Mouse (Mus musculus) embryonic facial prominence, embryonic 13.5 days (tissue): ENCODE measurements at regions not wholly inside any gene's neighbourhood (a gene's known extent, or its start where the extent isn't known, plus 50 kb on each side); places are given as distances from the start of the nearest gene placed in this dataset.
A peak's percentile ranks its signal among the peaks of the same experiment; 100 is the strongest.

ENCODE experiments used
- ATAC-seq: fragments of 200-750 bp; cut with Nextera tagmentation; 2 replicates; pipeline ENCODE4 v1.8.0; 2017; ENCODE audit warnings: low read depth; ENCODE audit not compliant: insufficient number of reproducible peaks, insufficient read depth, low FRiP score, low TSS enrichment
- H3K27ac ChIP-seq: fragments of 300-500 bp; sonication (generic); 2 replicates; pipeline ENCODE4 v1.5.1; 2015; ENCODE audit warnings: moderate library complexity, mild to moderate bottlenecking, inconsistent platforms
- H3K27me3 ChIP-seq: fragments of 300-500 bp; sonication (generic); 2 replicates; pipeline ENCODE4 v1.6.1; 2015; ENCODE audit warnings: mild to moderate bottlenecking, inconsistent platforms
- H3K36me3 ChIP-seq: fragments of 300-500 bp; sonication (generic); 2 replicates; pipeline ENCODE4 v1.6.1; 2015; ENCODE audit warnings: mild to moderate bottlenecking, inconsistent platforms
- H3K4me1 ChIP-seq: fragments of 300-500 bp; sonication (generic); 2 replicates; pipeline ENCODE4 v1.6.1; 2015; ENCODE audit warnings: inconsistent platforms
- H3K4me2 ChIP-seq: fragments of 300-500 bp; sonication (generic); 2 replicates; pipeline ENCODE4 v1.6.1; 2015; ENCODE audit warnings: moderate library complexity, mild to moderate bottlenecking, inconsistent platforms
- H3K4me3 ChIP-seq: fragments of 300-500 bp; sonication (generic); 2 replicates; pipeline ENCODE4 v1.5.1; 2015; ENCODE audit warnings: mild to moderate bottlenecking, inconsistent platforms
- H3K9ac ChIP-seq: fragments of 300-500 bp; sonication (generic); 2 replicates; pipeline ENCODE4 v1.6.1; 2015; ENCODE audit warnings: mild to moderate bottlenecking, inconsistent platforms
- H3K9me3 ChIP-seq: fragments of 300-500 bp; sonication (generic); 2 replicates; pipeline ENCODE4 v1.6.1; 2016; ENCODE audit warnings: inconsistent platforms
- WGBS: fragments of 180-500 bp; shearing (Covaris S2); methylation state at CpG from one replicate; pipeline ENCODE4 v1.1.7; 2015; ENCODE audit warnings: mixed read lengths; 5-methylcytosine and 5-hydroxymethylcytosine counted together

DNA sequence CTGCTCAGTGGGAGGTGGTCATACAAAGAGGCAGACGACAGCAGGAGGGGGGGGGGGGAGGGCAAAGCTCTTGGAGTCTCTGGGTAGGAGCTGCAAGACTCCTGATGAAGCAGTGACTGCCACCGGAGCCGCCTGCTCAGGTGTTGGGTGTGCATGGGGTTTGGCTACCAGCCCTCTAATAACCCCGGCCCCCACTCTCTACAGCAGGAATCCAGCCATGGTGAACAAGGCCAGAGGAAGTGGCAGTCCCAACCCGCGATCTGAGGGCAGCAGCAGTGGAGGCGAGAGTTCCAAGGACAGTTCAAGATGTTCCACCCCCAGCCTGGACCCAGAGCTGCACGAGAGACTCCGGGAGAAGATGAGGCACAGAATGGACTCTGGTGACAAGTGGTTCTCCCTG lies 1066.2 kb upstream of the Igfbp7 start:
- no peak overlapping the region for H3K27ac ChIP-seq
- no peaks in the 10 kb centered on the region for H3K4me1 ChIP-seq
- H3K9me3 ChIP-seq, result no peaks in the 10 kb centered on the region
- WGBS, result 90% methylated on average over 9 of the region's 9 CpGs
- H3K4me3 ChIP-seq, result no peak overlapping the region
- ATAC-seq, result peak; percentile 48; the same call in 1 of the 2 replicates
- no peaks in the 10 kb centered on the region for H3K27me3 ChIP-seq
- H3K9ac ChIP-seq, result no peak overlapping the region
- H3K36me3 ChIP-seq, result no peaks in the 10 kb centered on the region
- H3K4me2 ChIP-seq, result no peak overlapping the region
